Mouse (Mus musculus): ENCODE results near the gene Tub. TPM values are rescaled to one million over a fixed set of nuclear protein-coding genes. Genes with fewer than 3 reads are reported as not detected.

Gene Tub
- polyA plus RNA-seq, 1 experiment from 2014 or later, result 15.1 TPM

- ATAC-seq (replicated peaks; ENCODE audit: low FRiP score) (no peak), DNase-seq (ENCODE audit: low spot score) (no peak)
- Histone ChIP-seq H3K4me1 (replicated peaks; ENCODE audit: control insufficient read depth, insufficient read depth, low read length) (no peaks in the 10 kb centered on the region), H3K9ac (ENCODE audit: low read length) (no peak overlapping the region), H3K27ac (ENCODE audit: low read depth, low read length) (no peak overlapping the region), H3K9me3 (ENCODE audit: control insufficient read depth, low read length) (no peaks in the 10 kb centered on the region), H3K36me3 (ENCODE audit: control insufficient read depth, insufficient read depth, low read length) (no peaks in the 10 kb centered on the region), H3K4me3 (ENCODE audit: low read depth, low read length) (no peak overlapping the region), H3K27me3 (ENCODE audit: control insufficient read depth, insufficient read depth, low read length) (no peaks in the 10 kb centered on the region), H3K4me2 (ENCODE audit: low read depth, low read length, severe bottlenecking) (no peak overlapping the region)
- WGBS, result 78% methylated on average over 6 of the region's 6 CpGs
These were observed 46.0 kb downstream of the Tub start for GRCm38 (mm10) chr7:108996156-108996555.

GRCm38 (mm10) chr7:109000315-109000954, 50.3 kb downstream of the Tub start:
- no peak overlapping the region for H3K4me3 ChIP-seq (ENCODE audit: low read depth, low read length)
- no peak overlapping the region for H3K27ac ChIP-seq (ENCODE audit: low read depth, low read length)
- H3K9me3 ChIP-seq (ENCODE audit: control insufficient read depth, low read length), result no peaks in the 10 kb centered on the region
- no peaks in the 10 kb centered on the region for H3K4me1 ChIP-seq (replicated peaks; ENCODE audit: control insufficient read depth, insufficient read depth, low read length)
- H3K36me3 ChIP-seq (ENCODE audit: control insufficient read depth, insufficient read depth, low read length), result no peaks in the 10 kb centered on the region
- ATAC-seq (replicated peaks; ENCODE audit: low FRiP score) (peak; percentile 77), DNase-seq (ENCODE audit: low spot score) (peak; percentile 68)
- no peak overlapping the region for H3K9ac ChIP-seq (ENCODE audit: low read length)
- no peak overlapping the region for H3K4me2 ChIP-seq (ENCODE audit: low read depth, low read length, severe bottlenecking)
- H3K27me3 ChIP-seq (ENCODE audit: control insufficient read depth, insufficient read depth, low read length), result no peaks in the 10 kb centered on the region
- 47% methylated on average over 4 of the region's 4 CpGs for WGBS

- no peak overlapping the region for H3K4me3 ChIP-seq (ENCODE audit: low read depth, low read length)
- H3K4me2 ChIP-seq (ENCODE audit: low read depth, low read length, severe bottlenecking), result no peak overlapping the region
- H3K9ac ChIP-seq (ENCODE audit: low read length), result no peak overlapping the region
- H3K9me3 ChIP-seq (ENCODE audit: control insufficient read depth, low read length), result no peaks in the 10 kb centered on the region
- WGBS, result 86% methylated on average over 4 of the region's 4 CpGs
- ATAC-seq (replicated peaks; ENCODE audit: low FRiP score) (no peak), DNase-seq (ENCODE audit: low spot score) (no peak)
- no peak overlapping the region for H3K27ac ChIP-seq (ENCODE audit: low read depth, low read length)
- no peaks in the 10 kb centered on the region for H3K27me3 ChIP-seq (ENCODE audit: control insufficient read depth, insufficient read depth, low read length)
- H3K4me1 ChIP-seq (replicated peaks; ENCODE audit: control insufficient read depth, insufficient read depth, low read length), result no peaks in the 10 kb centered on the region
- H3K36me3 ChIP-seq (ENCODE audit: control insufficient read depth, insufficient read depth, low read length), result no peaks in the 10 kb centered on the region
These were observed 51.8 kb downstream of the Tub start for GRCm38 (mm10) chr7:109001971-109002370.

- whole genome bisulfite sequencing, result 4% methylated on average over 3 of the region's 3 CpGs
- DNase-seq (ENCODE audit: low spot score), result no peak
These were observed 53.5 kb downstream of the Tub start for GRCm38 (mm10) chr7:109003653-109004052.

GRCm38 (mm10) chr7:109009260-109009659, 59.1 kb downstream of the Tub start:
- H3K9me3 ChIP-seq (ENCODE audit: control insufficient read depth, low read length), result no peaks in the 10 kb centered on the region
- H3K4me2 ChIP-seq (ENCODE audit: low read depth, low read length, severe bottlenecking), result no peak overlapping the region
- H3K9ac ChIP-seq (ENCODE audit: low read length), result no peak overlapping the region
- WGBS, result 92% methylated on average over 1 of the region's 1 CpGs
- H3K27ac ChIP-seq (ENCODE audit: low read depth, low read length), result no peak overlapping the region
- H3K27me3 ChIP-seq (ENCODE audit: control insufficient read depth, insufficient read depth, low read length), result peaks cover 17% of the 10 kb centered on the region
- H3K4me1 ChIP-seq (replicated peaks; ENCODE audit: control insufficient read depth, insufficient read depth, low read length), result peaks cover 14% of the 10 kb centered on the region
- DNase-seq (ENCODE audit: low spot score) (no peak), ATAC-seq (replicated peaks; ENCODE audit: low FRiP score) (no peak)
- no peak overlapping the region for H3K4me3 ChIP-seq (ENCODE audit: low read depth, low read length)
- H3K36me3 ChIP-seq (ENCODE audit: control insufficient read depth, insufficient read depth, low read length), result no peaks in the 10 kb centered on the region

More at GRCm38 (mm10) chr7:109003653-109004052, 53.5 kb downstream of the Tub start:
- no peak overlapping the region for H3K9ac ChIP-seq (ENCODE audit: low read length)
- H3K27me3 ChIP-seq (ENCODE audit: control insufficient read depth, insufficient read depth, low read length), result no peaks in the 10 kb centered on the region
- H3K4me3 ChIP-seq (ENCODE audit: low read depth, low read length), result no peak overlapping the region
- no peak overlapping the region for H3K4me2 ChIP-seq (ENCODE audit: low read depth, low read length, severe bottlenecking)
- H3K27ac ChIP-seq (ENCODE audit: low read depth, low read length), result no peak overlapping the region
- H3K36me3 ChIP-seq (ENCODE audit: control insufficient read depth, insufficient read depth, low read length), result no peaks in the 10 kb centered on the region
- no peaks in the 10 kb centered on the region for H3K9me3 ChIP-seq (ENCODE audit: control insufficient read depth, low read length)
- H3K4me1 ChIP-seq (replicated peaks; ENCODE audit: control insufficient read depth, insufficient read depth, low read length), result no peaks in the 10 kb centered on the region
- ATAC-seq (replicated peaks; ENCODE audit: low FRiP score), result no peak

GRCm38 (mm10) chr7:109010720-109011595, 60.8 kb downstream of the Tub start:
- H3K27ac ChIP-seq (ENCODE audit: low read depth, low read length), result peak overlapping the region; percentile 37; the same call in 1 of the 2 replicates
- DNase-seq (ENCODE audit: low spot score), result peak; percentile 79
- H3K27me3 ChIP-seq (ENCODE audit: control insufficient read depth, insufficient read depth, low read length), result peaks cover 17% of the 10 kb centered on the region
- peaks cover 14% of the 10 kb centered on the region for H3K4me1 ChIP-seq (replicated peaks; ENCODE audit: control insufficient read depth, insufficient read depth, low read length)
- peak; percentile 85 for ATAC-seq (replicated peaks; ENCODE audit: low FRiP score)
- no peaks in the 10 kb centered on the region for H3K9me3 ChIP-seq (ENCODE audit: control insufficient read depth, low read length)
- no peaks in the 10 kb centered on the region for H3K36me3 ChIP-seq (ENCODE audit: control insufficient read depth, insufficient read depth, low read length)
- peak overlapping the region; percentile 90 for H3K4me2 ChIP-seq (ENCODE audit: low read depth, low read length, severe bottlenecking)
- WGBS, result 1% methylated on average over 67 of the region's 82 CpGs
- peak overlapping the region; percentile 78 for H3K4me3 ChIP-seq (ENCODE audit: low read depth, low read length)
- H3K9ac ChIP-seq (ENCODE audit: low read length), result peak overlapping the region; percentile 79

- peak; percentile 81 for ATAC-seq (replicated peaks; ENCODE audit: low FRiP score)
- 30% methylated on average over 8 of the region's 8 CpGs for WGBS
- H3K27me3 ChIP-seq (ENCODE audit: control insufficient read depth, insufficient read depth, low read length), result peaks cover 17% of the 10 kb centered on the region
- no peaks in the 10 kb centered on the region for H3K9me3 ChIP-seq (ENCODE audit: control insufficient read depth, low read length)
- H3K4me3 ChIP-seq (ENCODE audit: low read depth, low read length), result peak overlapping the region; percentile 78
- no peaks in the 10 kb centered on the region for H3K36me3 ChIP-seq (ENCODE audit: control insufficient read depth, insufficient read depth, low read length)
- peak overlapping the region; percentile 90 for H3K4me2 ChIP-seq (ENCODE audit: low read depth, low read length, severe bottlenecking)
- peak; percentile 64 for DNase-seq (ENCODE audit: low spot score)
- H3K27ac ChIP-seq (ENCODE audit: low read depth, low read length), result peak overlapping the region; percentile 37; the same call in 1 of the 2 replicates
- H3K4me1 ChIP-seq (replicated peaks; ENCODE audit: control insufficient read depth, insufficient read depth, low read length), result peaks cover 14% of the 10 kb centered on the region
- peak overlapping the region; percentile 79 for H3K9ac ChIP-seq (ENCODE audit: low read length)
These were observed 61.5 kb downstream of the Tub start for GRCm38 (mm10) chr7:109011596-109012180.

- peaks cover 17% of the 10 kb centered on the region for H3K27me3 ChIP-seq (ENCODE audit: control insufficient read depth, insufficient read depth, low read length)
- peaks cover 14% of the 10 kb centered on the region for H3K4me1 ChIP-seq (replicated peaks; ENCODE audit: control insufficient read depth, insufficient read depth, low read length)
- no peak overlapping the region; the same call in 1 of the 2 replicates for H3K27ac ChIP-seq (ENCODE audit: low read depth, low read length)
- H3K9ac ChIP-seq (ENCODE audit: low read length), result no peak overlapping the region
- no peaks in the 10 kb centered on the region for H3K36me3 ChIP-seq (ENCODE audit: control insufficient read depth, insufficient read depth, low read length)
- H3K9me3 ChIP-seq (ENCODE audit: control insufficient read depth, low read length), result no peaks in the 10 kb centered on the region
- 90% methylated on average over 1 of the region's 1 CpGs for WGBS
- no peak overlapping the region for H3K4me3 ChIP-seq (ENCODE audit: low read depth, low read length)
- no peak overlapping the region; the same call in 1 of the 2 replicates for H3K4me2 ChIP-seq (ENCODE audit: low read depth, low read length, severe bottlenecking)
- ATAC-seq (replicated peaks; ENCODE audit: low FRiP score) (no peak), DNase-seq (ENCODE audit: low spot score) (no peak)
These were observed 62.4 kb downstream of the Tub start for GRCm38 (mm10) chr7:109012575-109012974.
